Mouse (Mus musculus) neural tube, postnatal 0 days (tissue): ENCODE measurements around the gene Gcgr. TPM values are rescaled to one million over a fixed set of nuclear protein-coding genes. Genes with fewer than 3 reads are reported as not detected.

Experiments used
- polyA plus RNA-seq: library from polyadenylated mRNA; unstranded; fragments of >200 nt; fragmentation: Nextera tagmentation; extraction: Ambion mirVana; gene quantifications from 2 replicates; pipeline ENCODE4 v1.2.1, GENCODE M21; 2015

The Gcgr gene
- polyA plus RNA-seq, result 0.29 and 0.30 TPM in 2 replicates

GRCm38 (mm10) chr11:120530085-120530964 is at the start of gene Gcgr:
Gene Gcgr (plus strand): TSS chr11:120530699.

DNA sequence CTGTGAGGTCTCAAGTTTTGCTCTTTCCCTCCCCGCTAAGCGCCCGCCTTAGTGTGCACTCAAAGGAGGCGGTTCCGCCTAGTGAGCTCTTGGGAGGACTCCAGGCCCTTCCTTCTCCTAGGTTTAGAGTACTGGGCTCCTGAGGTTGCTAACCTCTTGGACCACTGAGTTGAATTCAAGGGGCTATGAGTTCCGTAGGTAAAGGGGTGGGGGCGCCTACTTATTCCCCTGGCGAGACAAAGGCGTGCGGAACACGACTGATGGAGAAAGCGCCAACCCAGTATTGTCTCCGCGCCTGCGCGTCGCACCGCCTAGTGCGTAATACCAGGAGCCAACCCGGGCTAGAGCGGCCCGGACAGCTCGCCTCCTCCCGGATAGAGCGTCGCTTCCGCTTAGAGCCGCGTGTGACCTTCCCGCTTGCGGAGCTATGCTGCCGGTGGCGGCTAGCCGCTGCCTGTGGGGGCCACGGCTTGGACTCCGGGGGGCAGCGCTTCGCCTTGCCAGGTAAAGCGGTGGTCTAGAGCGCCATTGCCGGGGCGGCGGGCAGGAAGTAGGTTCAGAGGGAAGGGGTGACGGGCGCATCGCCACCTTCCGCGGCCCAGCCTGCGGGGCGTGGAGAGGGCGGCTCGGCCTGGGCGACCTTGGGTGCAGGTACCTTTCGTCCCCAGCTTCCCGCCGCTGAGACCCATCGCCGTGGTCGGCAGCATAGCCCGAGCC is 46.1 kb upstream of the Gcgr start, which contains the start of gene Mrpl12:
Mrpl12 (plus strand) TSS at position 349 of the 717 bp plus-strand sequence.

DNA sequence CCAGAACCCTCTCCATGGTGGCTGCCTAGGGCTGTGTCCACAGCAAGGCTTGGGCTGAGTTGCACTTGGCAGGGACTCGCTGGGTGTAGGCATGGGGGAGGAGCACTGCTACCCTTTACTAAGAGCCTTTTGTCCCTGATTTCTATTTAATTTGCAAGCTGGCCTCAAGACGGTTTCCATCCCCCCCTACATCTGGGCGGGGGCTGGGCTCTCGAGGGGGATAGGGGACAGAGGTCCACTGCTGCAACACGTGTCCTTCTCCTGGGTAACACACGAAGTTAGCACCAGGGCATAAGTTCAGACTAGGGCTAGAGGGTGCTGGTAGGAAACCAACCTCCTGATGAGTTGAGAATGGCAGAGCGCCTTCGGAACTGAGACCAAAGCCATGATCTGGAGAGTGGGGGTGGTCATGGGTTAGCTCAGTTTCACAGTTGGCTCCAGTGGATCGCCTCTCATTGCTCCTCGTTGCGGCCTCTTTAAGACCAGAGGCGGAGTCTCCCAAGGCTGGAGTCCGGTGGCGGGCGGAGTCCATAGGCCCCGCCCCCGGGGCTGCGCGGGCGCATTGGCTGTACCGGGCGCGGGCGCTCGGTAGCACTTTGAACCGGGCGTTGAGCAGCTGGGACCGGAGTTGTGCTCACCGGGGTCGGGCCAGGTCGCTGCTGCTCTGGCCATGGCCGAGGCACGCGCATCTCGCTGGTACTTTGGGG is 39.0 kb upstream of the Gcgr start, which contains the start of gene Slc25a10:
Slc25a10 (plus strand) TSS at position 524 of the 707 bp plus-strand sequence.

DNA sequence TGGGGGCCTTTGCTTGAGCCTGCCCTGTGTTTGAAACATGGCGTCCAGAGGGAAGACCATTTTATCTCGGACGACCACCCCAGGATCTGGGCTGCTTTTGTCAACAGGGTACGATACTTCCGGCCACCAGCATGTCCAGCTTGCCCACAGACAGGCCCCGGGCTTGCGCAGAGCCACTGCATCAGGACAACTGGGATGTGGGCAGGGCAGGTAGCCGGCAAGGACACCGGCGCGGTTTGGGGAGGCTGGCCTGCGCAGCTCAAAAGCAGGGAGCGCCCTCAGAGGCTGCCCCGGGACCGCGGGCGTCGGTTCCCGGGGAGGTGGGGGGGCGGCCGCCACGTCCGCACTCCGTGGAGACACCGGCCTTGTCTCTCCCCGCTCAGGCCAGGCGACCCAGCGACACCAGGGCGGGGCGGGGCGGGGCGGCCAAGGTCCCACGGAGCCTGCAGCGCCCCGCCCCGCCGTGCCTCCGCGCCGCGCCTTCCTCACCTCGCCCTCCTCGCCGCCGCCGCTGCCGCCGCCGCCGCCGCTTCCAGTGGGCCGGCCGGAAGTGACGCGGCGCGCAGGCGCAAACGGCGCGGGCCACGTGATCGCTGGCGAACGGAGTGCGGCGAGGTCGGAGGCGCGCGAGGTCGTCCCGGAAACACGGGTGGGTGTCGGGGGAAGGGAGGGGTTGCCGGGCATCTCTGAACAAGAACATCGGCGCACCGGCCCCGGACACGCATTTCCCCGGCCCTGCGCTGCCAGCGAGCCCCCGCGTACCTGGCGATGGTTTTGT is 18.9 kb downstream of the Gcgr start, which contains the start of gene Mcrip1:
Mcrip1 (minus strand) TSS at position 560 of the 778 bp plus-strand sequence.

GRCm38 (mm10) chr11:120550810-120551440 is 20.4 kb downstream of the Gcgr start, which contains the start of gene Ppp1r27:
Gene Ppp1r27 (minus strand): TSS chr11:120551132.

GRCm38 (mm10) chr11:120572752-120573584 is 42.5 kb downstream of the Gcgr start, which contains the start of gene P4hb:
Gene P4hb (minus strand): TSS chr11:120573253.

DNA sequence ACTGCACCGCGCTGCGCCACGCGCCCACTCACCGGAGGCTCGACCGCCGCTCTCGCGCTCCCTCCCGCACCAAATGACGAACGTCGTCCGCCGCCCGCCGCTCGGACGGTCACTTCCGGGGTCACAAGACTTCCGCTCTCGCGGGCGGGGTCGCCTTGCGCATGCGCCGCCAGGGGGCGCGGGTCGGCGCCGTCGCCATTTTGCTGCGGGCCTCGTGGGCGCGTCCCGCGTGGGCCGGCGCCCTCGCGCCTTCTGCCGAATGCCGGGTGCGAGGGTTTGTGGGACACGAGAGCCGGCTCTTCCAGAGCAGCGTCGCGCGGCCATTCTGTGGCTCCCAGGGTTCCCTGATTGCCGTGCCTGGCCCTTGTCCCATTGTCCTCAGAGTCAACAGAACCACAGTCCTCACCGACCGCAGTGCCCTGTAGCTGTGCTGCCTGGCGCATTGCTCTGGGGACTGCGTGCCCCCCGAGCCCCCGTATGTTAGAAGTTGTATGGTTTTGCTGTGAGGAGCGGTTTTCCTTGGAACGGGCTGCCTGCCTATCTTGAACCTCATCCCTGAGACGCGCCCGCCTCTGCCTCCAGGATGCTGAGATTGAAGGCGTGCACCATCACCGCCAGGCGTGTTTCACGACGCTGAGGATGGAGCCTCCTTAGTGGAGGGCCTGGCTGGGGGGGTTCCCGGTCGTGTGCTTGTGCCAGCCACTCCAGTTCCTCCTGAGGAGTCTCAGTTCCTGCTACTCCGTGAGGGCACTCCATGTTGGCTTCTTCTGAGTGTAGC is 51.2 kb downstream of the Gcgr start, which contains the start of gene Arhgdia:
Arhgdia (minus strand) TSS at position 135 of the 778 bp plus-strand sequence.

Other genes with a start within 250 kb of the Gcgr start
- 3,213 and 3,438 TPM in 2 replicates for gene Actg1, start 182.2 kb upstream of the Gcgr start, polyA plus RNA-seq
- 1.2 and 1.4 TPM in 2 replicates for gene Fscn2, start 169.2 kb upstream of the Gcgr start, polyA plus RNA-seq
- gene Faap100, start 151.9 kb upstream of the Gcgr start, polyA plus RNA-seq, result 55.9 and 70.0 TPM in 2 replicates
- 25.7 and 27.7 TPM in 2 replicates for gene Nploc4, start 93.0 kb upstream of the Gcgr start, polyA plus RNA-seq
- gene Tspan10, start 88.1 kb upstream of the Gcgr start, polyA plus RNA-seq, result not detected in 2 replicates
- 0.15 TPM in 1 of 2 replicates, not detected in the other for gene Pde6g, start 77.2 kb upstream of the Gcgr start, polyA plus RNA-seq
- 15.1 and 15.8 TPM in 2 replicates for gene Oxld1, start 72.6 kb upstream of the Gcgr start, polyA plus RNA-seq
- gene Ccdc137, start 72.6 kb upstream of the Gcgr start, polyA plus RNA-seq, result 16.5 and 23.4 TPM in 2 replicates
- gene Arl16, start 63.1 kb upstream of the Gcgr start, polyA plus RNA-seq, result 86.7 and 89.4 TPM in 2 replicates
- 156 and 163 TPM in 2 replicates for gene Mrpl12, start 46.1 kb upstream of the Gcgr start, polyA plus RNA-seq
- gene Slc25a10, start 38.9 kb upstream of the Gcgr start, polyA plus RNA-seq, result 29.1 and 32.5 TPM in 2 replicates
- gene Mcrip1, start 19.0 kb downstream of the Gcgr start, polyA plus RNA-seq, result 238 and 259 TPM in 2 replicates
- gene Ppp1r27, start 20.4 kb downstream of the Gcgr start, polyA plus RNA-seq, result not detected in 2 replicates
- 213 and 228 TPM in 2 replicates for gene P4hb, start 42.6 kb downstream of the Gcgr start, polyA plus RNA-seq
- gene Arhgdia, start 50.9 kb downstream of the Gcgr start, polyA plus RNA-seq, result 444 and 484 TPM in 2 replicates
- gene Alyref, start 67.7 kb downstream of the Gcgr start, polyA plus RNA-seq, result 163 and 172 TPM in 2 replicates
- 220 and 225 TPM in 2 replicates for gene Anapc11, start 67.7 kb downstream of the Gcgr start, polyA plus RNA-seq
- 1.8 and 3.2 TPM in 2 replicates for gene Npb, start 77.8 kb downstream of the Gcgr start, polyA plus RNA-seq
- gene Pcyt2, start 87.2 kb downstream of the Gcgr start, polyA plus RNA-seq, result 162 and 185 TPM in 2 replicates
- gene Sirt7, start 94.5 kb downstream of the Gcgr start, polyA plus RNA-seq, result 42.3 and 44.0 TPM in 2 replicates
- 47.6 and 50.2 TPM in 2 replicates for gene Mafg, start 102.9 kb downstream of the Gcgr start, polyA plus RNA-seq
- gene Pycr1, start 113.1 kb downstream of the Gcgr start, polyA plus RNA-seq, result 8.8 and 9.5 TPM in 2 replicates
- 1.6 and 2.8 TPM in 2 replicates for gene Myadml2, start 117.5 kb downstream of the Gcgr start, polyA plus RNA-seq
- 13.9 and 15.4 TPM in 2 replicates for gene Notum, start 130.5 kb downstream of the Gcgr start, polyA plus RNA-seq
- 134 and 150 TPM in 2 replicates for gene Aspscr1, start 142.3 kb downstream of the Gcgr start, polyA plus RNA-seq
- gene Cenpx, start 183.0 kb downstream of the Gcgr start, polyA plus RNA-seq, result 103 and 104 TPM in 2 replicates
- 45.3 and 62.8 TPM in 2 replicates for gene Lrrc45, start 183.2 kb downstream of the Gcgr start, polyA plus RNA-seq
- gene Rac3, start 190.8 kb downstream of the Gcgr start, polyA plus RNA-seq, result 617 and 689 TPM in 2 replicates
- gene Dcxr, start 196.6 kb downstream of the Gcgr start, polyA plus RNA-seq, result 25.0 and 27.0 TPM in 2 replicates
- gene Cbr2, start 201.4 kb downstream of the Gcgr start, polyA plus RNA-seq, result 4.1 and 4.5 TPM in 2 replicates
- 1.8 and 2.9 TPM in 2 replicates for gene Hmga1b, start 232.1 kb downstream of the Gcgr start, polyA plus RNA-seq